ENCODE assay signal across 14 mouse cellular contexts in genomic region chr15:25859469-25859868, GRCm38 (mm10).
"Had no signal": no experiment of that assay in that cellular context is flagged by ENCODE, and none has a peak within 500 bp of the region (broad histone marks: within the 10 kb centered on the region; RNA-seq: fewer than 3 reads in every experiment).

No protein-coding gene starts in this region.

- H3K4me2 ChIP-seq: limb, embryonic 12.5 days; limb, embryonic 15.5 days; lung, embryonic 15.5 days; midbrain, embryonic 12.5 days; midbrain, embryonic 15.5 days; neural tube, embryonic 13.5 days had no signal

- ATAC-seq: midbrain, embryonic 15.5 days had no signal

- H3K9ac ChIP-seq: limb, embryonic 12.5 days; limb, embryonic 15.5 days; liver, embryonic 14.5 days; lung, embryonic 15.5 days; midbrain, embryonic 12.5 days; midbrain, embryonic 15.5 days; neural tube, embryonic 13.5 days had no signal

- H3K27me3 ChIP-seq: limb, embryonic 12.5 days; limb, embryonic 15.5 days; lung, embryonic 15.5 days; midbrain, embryonic 12.5 days; midbrain, embryonic 15.5 days; neural tube, embryonic 13.5 days had no signal

- H3K4me3 ChIP-seq: limb, embryonic 12.5 days; limb, embryonic 15.5 days; lung, embryonic 15.5 days; midbrain, embryonic 12.5 days; midbrain, embryonic 15.5 days; myocyte; neural tube, embryonic 13.5 days had no signal

- H3K4me1 ChIP-seq: lung, embryonic 15.5 days; midbrain, embryonic 12.5 days; midbrain, embryonic 15.5 days; neural tube, embryonic 13.5 days had no signal

- H3K9me3 ChIP-seq: limb, embryonic 12.5 days; limb, embryonic 15.5 days; lung, embryonic 15.5 days; midbrain, embryonic 12.5 days; midbrain, embryonic 15.5 days; neural tube, embryonic 13.5 days had no signal

- H3K27ac ChIP-seq: limb, embryonic 12.5 days; limb, embryonic 15.5 days; liver, embryonic 14.5 days; lung, embryonic 15.5 days; midbrain, embryonic 12.5 days; midbrain, embryonic 15.5 days; neural tube, embryonic 13.5 days had no signal

- DNase-seq: kidney, adult 9 months; kidney, postnatal 14 days; kidney, postnatal 4 days; left cerebral cortex, postnatal 4 days; lung, postnatal 10 days; lung, postnatal 36 days had no signal

- H3K36me3 ChIP-seq: limb, embryonic 12.5 days; limb, embryonic 15.5 days; lung, embryonic 15.5 days; midbrain, embryonic 12.5 days; midbrain, embryonic 15.5 days; neural tube, embryonic 13.5 days had no signal
